Mouse (Mus musculus) left cerebral cortex, adult 2 months (tissue): Measurements from ENCODE around the gene Dbt. TPM values are rescaled to one million over a fixed set of nuclear protein-coding genes. Genes with fewer than 3 reads are reported as not detected.
A peak's percentile ranks its signal among the peaks of the same experiment; 100 is the strongest.

Experiments
- DNase-seq, 2 experiments: peaks; one replicate each; pipeline ENCODE4 v3.0.0; 2021 to 2022; ENCODE audit warnings: low spot score in 2 of 2, mixed read lengths in 1 of 2; ENCODE audit errors: extremely low spot score in 1 of 2
- H3K27ac ChIP-seq: fragments of 200-600 bp; 2 replicates; pipeline ENCODE4 v1.8.1; 2022
- H3K4me3 ChIP-seq: fragments of 200-600 bp; 2 replicates; pipeline ENCODE4 v1.8.1; 2022
- CTCF ChIP-seq: fragments of 200-600 bp; IDR thresholded peaks from 2 replicates; pipeline ENCODE4 v1.8.1; 2022; ENCODE audit warnings: antibody characterized with exemption, mild to moderate bottlenecking, moderate library complexity
- intact Hi-C: fragments of 180-260 bp; cut with DNase I; formaldehyde crosslinking; loops from one replicate; pipeline ENCODE4 v1.15.1; 2025
- total RNA-seq, 2 experiments: library from RNA; stranded (reverse); gene quantifications; 2 replicates each; pipeline ENCODE4 v1.2.3; 2021

Dbt gene
- total RNA-seq, 2 experiments from 2014 or later, result 16.2 to 17.2 TPM

GRCm38 (mm10) chr3:116493658-116494057 is 19.2 kb upstream of the Dbt start:
- DNase-seq, result no peak
- TF ChIP-seq CTCF, result no peak
- intact Hi-C loops, result no loop called here
- no peak overlapping the region for H3K27ac ChIP-seq
- no peak overlapping the region for H3K4me3 ChIP-seq

- H3K4me3 ChIP-seq, result no peak overlapping the region
- intact Hi-C loops, result loop anchor here (5.0 kb wide), 1 partner anchor 163 kb away; no protein-coding TSS in a partner anchor
- no peak for TF ChIP-seq CTCF
- DNase-seq, result no peak
- H3K27ac ChIP-seq, result no peak overlapping the region
Measured at GRCm38 (mm10) chr3:116495671-116496070, 17.2 kb upstream of the Dbt start.

GRCm38 (mm10) chr3:116507772-116508351 is 5.0 kb upstream of the Dbt start, which contains the start of gene Rtca:
Gene Rtca (minus strand): TSS chr3:116508208.
- DNase-seq, result peak; percentile 98 to 99
- intact Hi-C loops, result loop anchor here (2.0 to 5.0 kb wide), 4 partner anchors 84 to 476 kb away; partner anchors contain the start of genes Cdc14a and Sass6
- Histone ChIP-seq H3K27ac (peak within 1 kb of the TSS; percentile 83), H3K4me3 (peak within 1 kb of the TSS; percentile 94)
- peak; percentile 99 for TF ChIP-seq CTCF

GRCm38 (mm10) chr3:116512151-116512903 is 543 bp upstream of the Dbt start:
- DNase-seq, result peak; percentile 18 to 22
- intact Hi-C loops, result loop anchor here (5.0 to 10.0 kb wide), 3 partner anchors 65 to 320 kb away; no protein-coding TSS in a partner anchor
- TF ChIP-seq CTCF, result peak; percentile 26
- H3K27ac ChIP-seq, result peak overlapping the region; percentile 75
- H3K4me3 ChIP-seq, result peak overlapping the region; percentile 82

- intact Hi-C loops, result no loop called here
- TF ChIP-seq CTCF, result no peak
Measured at GRCm38 (mm10) chr3:116520141-116520761, 7.4 kb downstream of the Dbt start.

GRCm38 (mm10) chr3:116529741-116530140 is 16.9 kb downstream of the Dbt start:
- H3K4me3 ChIP-seq, result no peak overlapping the region
- no peak overlapping the region for H3K27ac ChIP-seq
- no peak for DNase-seq
- TF ChIP-seq CTCF, result no peak
- intact Hi-C loops, result no loop called here

More at GRCm38 (mm10) chr3:116520141-116520761, 7.4 kb downstream of the Dbt start:
- Histone ChIP-seq H3K4me3 (no peak overlapping the region), H3K27ac (no peak overlapping the region)
- DNase-seq, result no peak

- intact Hi-C loops, result no loop called here
- no peak for TF ChIP-seq CTCF
- peak in 1 of 2 experiments; percentile 11 for DNase-seq
- Histone ChIP-seq H3K27ac (no peak overlapping the region), H3K4me3 (no peak overlapping the region)
Measured at GRCm38 (mm10) chr3:116530826-116531225, 18.0 kb downstream of the Dbt start.

- Histone ChIP-seq H3K27ac (no peak overlapping the region), H3K4me3 (no peak overlapping the region)
- TF ChIP-seq CTCF, result no peak
- DNase-seq, result no peak
- intact Hi-C loops, result loop anchor here (5.0 kb wide), 1 partner anchor 46 kb away; no protein-coding TSS in a partner anchor
Measured at GRCm38 (mm10) chr3:116536428-116537199, 23.7 kb downstream of the Dbt start.

GRCm38 (mm10) chr3:116537200-116537573 is 24.3 kb downstream of the Dbt start:
- no peak for DNase-seq
- no peak overlapping the region for H3K27ac ChIP-seq
- intact Hi-C loops, result loop anchor here (5.0 kb wide), 1 partner anchor 45 kb away; no protein-coding TSS in a partner anchor
- no peak overlapping the region for H3K4me3 ChIP-seq
- no peak for TF ChIP-seq CTCF

GRCm38 (mm10) chr3:116542070-116542469 is 29.2 kb downstream of the Dbt start:
- intact Hi-C loops, result no loop called here
- H3K27ac ChIP-seq, result no peak overlapping the region
- no peak overlapping the region for H3K4me3 ChIP-seq
- no peak for TF ChIP-seq CTCF
- no peak for DNase-seq

- intact Hi-C loops, result no loop called here
- DNase-seq, result no peak
- Histone ChIP-seq H3K27ac (no peak overlapping the region), H3K4me3 (no peak overlapping the region)
- TF ChIP-seq CTCF, result no peak
Measured at GRCm38 (mm10) chr3:116542532-116542931, 29.7 kb downstream of the Dbt start.
